Mouse (Mus musculus): ENCODE results near the gene Adamts10. TPM values are rescaled to one million over a fixed set of nuclear protein-coding genes. Genes with fewer than 3 reads are reported as not detected.

Adamts10 gene
- polyA plus RNA-seq, 1 experiment from 2014 or later = 20.6 TPM

Other genes with a start within 250 kb of the Adamts10 start
- gene Zfp955b, start 234.7 kb upstream of the Adamts10 start, polyA plus RNA-seq (2014; fragmentation: Nextera tagmentation; extraction: Ambion mirVana) = 14.0 and 15.3 TPM in 2 replicates
- gene Zfp81, start 165.3 kb upstream of the Adamts10 start, polyA plus RNA-seq (2014; fragmentation: Nextera tagmentation; extraction: Ambion mirVana) = 33.4 and 38.3 TPM in 2 replicates
- 21.1 and 23.3 TPM in 2 replicates for gene Zfp101, start 129.6 kb upstream of the Adamts10 start, polyA plus RNA-seq (2014; fragmentation: Nextera tagmentation; extraction: Ambion mirVana)
- gene Actl9, start 91.3 kb upstream of the Adamts10 start, polyA plus RNA-seq (2014; fragmentation: Nextera tagmentation; extraction: Ambion mirVana) = not detected in 2 replicates
- gene Myo1f, start 31.5 kb downstream of the Adamts10 start, polyA plus RNA-seq (2014; fragmentation: Nextera tagmentation; extraction: Ambion mirVana) = 1.3 and 2.2 TPM in 2 replicates
- 93.0 and 97.9 TPM in 2 replicates for gene Zfp414, start 104.9 kb downstream of the Adamts10 start, polyA plus RNA-seq (2014; fragmentation: Nextera tagmentation; extraction: Ambion mirVana)
- 0.21 and 0.36 TPM in 2 replicates for gene Pram1, start 113.9 kb downstream of the Adamts10 start, polyA plus RNA-seq (2014; fragmentation: Nextera tagmentation; extraction: Ambion mirVana)
- gene Hnrnpm, start 162.7 kb downstream of the Adamts10 start, polyA plus RNA-seq (2014; fragmentation: Nextera tagmentation; extraction: Ambion mirVana) = 242 and 246 TPM in 2 replicates
- 63.9 TPM in 2 replicates for gene March2, start 194.5 kb downstream of the Adamts10 start, polyA plus RNA-seq (2014; fragmentation: Nextera tagmentation; extraction: Ambion mirVana)
- 340 and 341 TPM in 2 replicates for gene Rab11b, start 236.3 kb downstream of the Adamts10 start, polyA plus RNA-seq (2014; fragmentation: Nextera tagmentation; extraction: Ambion mirVana)